Mouse (Mus musculus): ENCODE results near the gene Tnfaip8l1. TPM values are rescaled to one million over a fixed set of nuclear protein-coding genes. Genes with fewer than 3 reads are reported as not detected.

Gene Tnfaip8l1
- 8.5 and 9.1 TPM in 2 replicates for polyA plus RNA-seq (2015; fragmentation: Nextera tagmentation; extraction: Ambion mirVana)

GRCm38 (mm10) chr17:56162231-56162774 lies at the start of gene Tnfaip8l1:
TSS of gene Tnfaip8l1 (plus strand) at chr17:56162477.
- H3K27me3 ChIP-seq = peaks cover 34% of the 10 kb centered on the region
- WGBS = under 1% methylated on average over 30 of the region's 30 CpGs
- H3K4me1 ChIP-seq (replicated peaks) = peaks cover 37% of the 10 kb centered on the region
- peak within 1 kb of the TSS; percentile 72 for H3K4me2 ChIP-seq
- ATAC-seq (ENCODE audit: low read depth) = peak; percentile 95
- no peaks in the 10 kb centered on the region for H3K9me3 ChIP-seq
- peak within 1 kb of the TSS; percentile 47 for H3K4me3 ChIP-seq
- H3K9ac ChIP-seq = peak within 1 kb of the TSS; percentile 66
- no peak within 1 kb of the TSS for H3K27ac ChIP-seq (replicated peaks)
- no peaks in the 10 kb centered on the region for H3K36me3 ChIP-seq

- Histone ChIP-seq H3K4me2 (no peak overlapping the region), H3K27ac (replicated peaks) (no peak overlapping the region), H3K4me3 (no peak overlapping the region), H3K4me1 (replicated peaks) (peaks cover 16% of the 10 kb centered on the region), H3K27me3 (peaks cover 16% of the 10 kb centered on the region), H3K9ac (no peak overlapping the region), H3K36me3 (no peaks in the 10 kb centered on the region), H3K9me3 (no peaks in the 10 kb centered on the region)
- no peak for ATAC-seq (ENCODE audit: low read depth)
- 82% methylated on average over 3 of the region's 3 CpGs for WGBS
These were observed 49.5 kb upstream of the Tnfaip8l1 start for GRCm38 (mm10) chr17:56112743-56113142.

GRCm38 (mm10) chr17:56116193-56116592 lies 46.1 kb upstream of the Tnfaip8l1 start:
- no peaks in the 10 kb centered on the region for H3K9me3 ChIP-seq
- no peak for ATAC-seq (ENCODE audit: low read depth)
- H3K4me1 ChIP-seq (replicated peaks) = peaks cover 17% of the 10 kb centered on the region
- H3K27ac ChIP-seq (replicated peaks) = no peak overlapping the region
- H3K4me2 ChIP-seq = no peak overlapping the region
- no peaks in the 10 kb centered on the region for H3K36me3 ChIP-seq
- WGBS = 71% methylated on average over 10 of the region's 10 CpGs
- peaks cover 49% of the 10 kb centered on the region for H3K27me3 ChIP-seq
- H3K9ac ChIP-seq = no peak overlapping the region
- H3K4me3 ChIP-seq = no peak overlapping the region

GRCm38 (mm10) chr17:56117251-56117710 lies 45.0 kb upstream of the Tnfaip8l1 start, which contains the start of gene Plin5:
TSS of gene Plin5 (minus strand) at chr17:56117596.
- peaks cover 16% of the 10 kb centered on the region for H3K4me1 ChIP-seq (replicated peaks)
- H3K27ac ChIP-seq (replicated peaks) = no peak within 1 kb of the TSS
- WGBS = under 1% methylated on average over 27 of the region's 27 CpGs
- peak within 1 kb of the TSS; percentile 26; the same call in 1 of the 2 replicates for H3K9ac ChIP-seq
- H3K4me2 ChIP-seq = peak within 1 kb of the TSS; percentile 58
- peaks cover 4% of the 10 kb centered on the region for H3K9me3 ChIP-seq
- no peaks in the 10 kb centered on the region for H3K36me3 ChIP-seq
- peak; percentile 5; the same call in 1 of the 2 replicates for ATAC-seq (ENCODE audit: low read depth)
- peaks cover 60% of the 10 kb centered on the region for H3K27me3 ChIP-seq
- peak within 1 kb of the TSS; percentile 28 for H3K4me3 ChIP-seq

GRCm38 (mm10) chr17:56119431-56119830 lies 42.8 kb upstream of the Tnfaip8l1 start:
- peaks cover 17% of the 10 kb centered on the region for H3K36me3 ChIP-seq
- no peak overlapping the region for H3K4me3 ChIP-seq
- no peak overlapping the region for H3K4me2 ChIP-seq
- no peak overlapping the region for H3K9ac ChIP-seq
- peaks cover 22% of the 10 kb centered on the region for H3K4me1 ChIP-seq (replicated peaks)
- H3K27me3 ChIP-seq = peaks cover 81% of the 10 kb centered on the region
- ATAC-seq (ENCODE audit: low read depth) = no peak
- peaks cover 15% of the 10 kb centered on the region for H3K9me3 ChIP-seq
- WGBS = 45% methylated on average over 12 of the region's 12 CpGs
- H3K27ac ChIP-seq (replicated peaks) = no peak overlapping the region

GRCm38 (mm10) chr17:56119981-56120880 lies 42.0 kb upstream of the Tnfaip8l1 start:
- WGBS = 9% methylated on average over 66 of the region's 66 CpGs
- H3K4me2 ChIP-seq = 0 out of 2 replicates have a peak overlapping the region, but pooled peaks have one; percentile 16
- H3K4me3 ChIP-seq = no peak overlapping the region
- H3K4me1 ChIP-seq (replicated peaks) = peaks cover 25% of the 10 kb centered on the region
- H3K27ac ChIP-seq (replicated peaks) = no peak overlapping the region
- H3K9me3 ChIP-seq = peaks cover 15% of the 10 kb centered on the region
- H3K9ac ChIP-seq = no peak overlapping the region
- peaks cover 24% of the 10 kb centered on the region for H3K36me3 ChIP-seq
- H3K27me3 ChIP-seq = peaks cover 89% of the 10 kb centered on the region
- ATAC-seq (ENCODE audit: low read depth) = no peak

- H3K27ac ChIP-seq (replicated peaks) = no peak within 1 kb of the TSS
- peaks cover 93% of the 10 kb centered on the region for H3K27me3 ChIP-seq
- ATAC-seq (ENCODE audit: low read depth) = no peak
- no peak within 1 kb of the TSS for H3K9ac ChIP-seq
- WGBS = 67% methylated on average over 2 of the region's 2 CpGs
- peaks cover 25% of the 10 kb centered on the region for H3K4me1 ChIP-seq (replicated peaks)
- H3K4me3 ChIP-seq = no peak within 1 kb of the TSS
- H3K36me3 ChIP-seq = peaks cover 38% of the 10 kb centered on the region
- H3K9me3 ChIP-seq = peaks cover 15% of the 10 kb centered on the region
- no peak within 1 kb of the TSS for H3K4me2 ChIP-seq
These were observed 40.5 kb upstream of the Tnfaip8l1 start, which contains the start of gene Lrg1 for GRCm38 (mm10) chr17:56121826-56122225. TSS of gene Lrg1 (minus strand) at chr17:56122001.

- Histone ChIP-seq H3K27ac (replicated peaks) (no peak overlapping the region), H3K9ac (no peak overlapping the region), H3K27me3 (peaks cover 91% of the 10 kb centered on the region), H3K4me1 (replicated peaks) (peaks cover 19% of the 10 kb centered on the region), H3K36me3 (peaks cover 52% of the 10 kb centered on the region), H3K9me3 (peaks cover 15% of the 10 kb centered on the region), H3K4me3 (no peak overlapping the region), H3K4me2 (no peak overlapping the region)
- 89% methylated on average over 12 of the region's 12 CpGs for WGBS
- no peak for ATAC-seq (ENCODE audit: low read depth)
These were observed 39.1 kb upstream of the Tnfaip8l1 start for GRCm38 (mm10) chr17:56123161-56123560.

GRCm38 (mm10) chr17:56123681-56124340 lies 38.5 kb upstream of the Tnfaip8l1 start:
- H3K9me3 ChIP-seq = peaks cover 15% of the 10 kb centered on the region
- peaks cover 19% of the 10 kb centered on the region for H3K4me1 ChIP-seq (replicated peaks)
- H3K9ac ChIP-seq = no peak overlapping the region
- H3K4me2 ChIP-seq = peak overlapping the region; percentile 46
- peaks cover 58% of the 10 kb centered on the region for H3K36me3 ChIP-seq
- WGBS = 43% methylated on average over 59 of the region's 59 CpGs
- H3K27ac ChIP-seq (replicated peaks) = no peak overlapping the region
- ATAC-seq (ENCODE audit: low read depth) = no peak
- H3K4me3 ChIP-seq = peak overlapping the region; percentile 23; the same call in 1 of the 2 replicates
- peaks cover 84% of the 10 kb centered on the region for H3K27me3 ChIP-seq

- peak overlapping the region; percentile 23 for H3K4me3 ChIP-seq
- no peak for ATAC-seq (ENCODE audit: low read depth)
- peaks cover 76% of the 10 kb centered on the region for H3K27me3 ChIP-seq
- H3K27ac ChIP-seq (replicated peaks) = no peak overlapping the region
- WGBS = 8% methylated on average over 58 of the region's 59 CpGs
- H3K4me1 ChIP-seq (replicated peaks) = peaks cover 18% of the 10 kb centered on the region
- peaks cover 66% of the 10 kb centered on the region for H3K36me3 ChIP-seq
- H3K9ac ChIP-seq = peak overlapping the region; percentile 41
- peaks cover 15% of the 10 kb centered on the region for H3K9me3 ChIP-seq
- H3K4me2 ChIP-seq = peak overlapping the region; percentile 46
These were observed 37.7 kb upstream of the Tnfaip8l1 start for GRCm38 (mm10) chr17:56124377-56125275.

- Histone ChIP-seq H3K27me3 (peaks cover 70% of the 10 kb centered on the region), H3K4me1 (replicated peaks) (peaks cover 13% of the 10 kb centered on the region; the same call in 1 of the 2 replicates), H3K36me3 (peaks cover 72% of the 10 kb centered on the region), H3K27ac (replicated peaks) (no peak overlapping the region), H3K4me3 (no peak overlapping the region), H3K9me3 (peaks cover 15% of the 10 kb centered on the region), H3K4me2 (no peak overlapping the region), H3K9ac (no peak overlapping the region)
- WGBS = 86% methylated on average over 4 of the region's 4 CpGs
- ATAC-seq (ENCODE audit: low read depth) = no peak
These were observed 37.0 kb upstream of the Tnfaip8l1 start for GRCm38 (mm10) chr17:56125276-56125630.
